Mouse (Mus musculus) heart, embryonic 10.5 days (tissue): ENCODE data around the gene Scnn1b. TPM values are rescaled to one million over a fixed set of nuclear protein-coding genes. Genes with fewer than 3 reads are reported as not detected.

Experiments used
- DNase-seq: peaks from one replicate; pipeline ENCODE4 v3.0.0-alpha.2; 2017; ENCODE audit warnings: low spot score
- H3K27ac ChIP-seq: fragments of 300-500 bp; sonication (generic); 2 replicates; pipeline ENCODE4 v1.5.1; 2016; ENCODE audit warnings: mild to moderate bottlenecking
- H3K27me3 ChIP-seq: fragments of 300-500 bp; sonication (generic); 2 replicates; pipeline ENCODE4 v1.6.1; 2016; ENCODE audit warnings: mild to moderate bottlenecking; ENCODE audit not compliant: poor library complexity, insufficient read depth, severe bottlenecking
- H3K36me3 ChIP-seq: fragments of 300-500 bp; sonication (generic); 2 replicates; pipeline ENCODE4 v1.6.1; 2016; ENCODE audit warnings: mild to moderate bottlenecking, moderate library complexity
- H3K4me1 ChIP-seq: fragments of 300-500 bp; sonication (generic); 2 replicates; pipeline ENCODE4 v1.6.1; 2016; ENCODE audit warnings: mild to moderate bottlenecking
- H3K4me3 ChIP-seq: fragments of 300-500 bp; sonication (generic); 2 replicates; pipeline ENCODE4 v1.5.1; 2016; ENCODE audit warnings: mild to moderate bottlenecking, moderate library complexity
- H3K9me3 ChIP-seq: fragments of 300-500 bp; sonication (generic); 2 replicates; pipeline ENCODE4 v1.6.1; 2016; ENCODE audit warnings: mild to moderate bottlenecking, moderate library complexity
- WGBS: fragments of 180-500 bp; shearing (Covaris S2); methylation state at CpG from one replicate; pipeline ENCODE4 v1.1.7; 2016; 5-methylcytosine and 5-hydroxymethylcytosine counted together
- polyA plus RNA-seq: library from polyadenylated mRNA; unstranded; fragments of >200 nt; fragmentation: Nextera tagmentation; extraction: Ambion mirVana; gene quantifications from 2 replicates; pipeline ENCODE4 v1.2.1, GENCODE M21; 2016

Scnn1b gene
- polyA plus RNA-seq, 1 experiment from 2014 or later, result 0.30 TPM

- DNase-seq, result no peak
- Histone ChIP-seq H3K27ac (no peak overlapping the region), H3K9me3 (no peaks in the 10 kb centered on the region), H3K4me1 (peaks cover 1% of the 10 kb centered on the region; the same call in 1 of the 2 replicates), H3K27me3 (no peaks in the 10 kb centered on the region), H3K36me3 (peaks cover 27% of the 10 kb centered on the region), H3K4me3 (no peak overlapping the region)
- 89% methylated on average over 11 of the region's 11 CpGs for WGBS
Observed at GRCm38 (mm10) chr7:121954891-121955669, 90.2 kb downstream of the Scnn1b start.

GRCm38 (mm10) chr7:121955802-121956201 is 91.0 kb downstream of the Scnn1b start:
- no peak for DNase-seq
- 83% methylated on average over 12 of the region's 12 CpGs for WGBS

GRCm38 (mm10) chr7:121961913-121962570 is 97.2 kb downstream of the Scnn1b start:
- 88% methylated on average over 7 of the region's 7 CpGs for WGBS
- DNase-seq, result no peak
- H3K4me3 ChIP-seq, result no peak overlapping the region
- H3K36me3 ChIP-seq, result peaks cover 14% of the 10 kb centered on the region
- no peak overlapping the region for H3K27ac ChIP-seq
- H3K9me3 ChIP-seq, result no peaks in the 10 kb centered on the region
- H3K4me1 ChIP-seq, result peaks cover 6% of the 10 kb centered on the region; the same call in 1 of the 2 replicates
- H3K27me3 ChIP-seq, result no peaks in the 10 kb centered on the region

More at GRCm38 (mm10) chr7:121955802-121956201, 91.0 kb downstream of the Scnn1b start:
- Histone ChIP-seq H3K4me1 (no peaks in the 10 kb centered on the region; the same call in 1 of the 2 replicates), H3K36me3 (peaks cover 20% of the 10 kb centered on the region), H3K27ac (no peak overlapping the region; the same call in 1 of the 2 replicates), H3K27me3 (no peaks in the 10 kb centered on the region), H3K9me3 (no peaks in the 10 kb centered on the region), H3K4me3 (no peak overlapping the region)

- Histone ChIP-seq H3K4me1 (peaks cover 6% of the 10 kb centered on the region; the same call in 1 of the 2 replicates), H3K4me3 (no peak overlapping the region), H3K36me3 (peaks cover 14% of the 10 kb centered on the region), H3K27me3 (no peaks in the 10 kb centered on the region), H3K27ac (no peak overlapping the region), H3K9me3 (no peaks in the 10 kb centered on the region)
- WGBS, result 85% methylated on average over 3 of the region's 3 CpGs
- no peak for DNase-seq
Observed at GRCm38 (mm10) chr7:121962571-121962959, 97.7 kb downstream of the Scnn1b start.

GRCm38 (mm10) chr7:121963883-121964398 is 99.1 kb downstream of the Scnn1b start:
- peaks cover 15% of the 10 kb centered on the region for H3K36me3 ChIP-seq
- no peak for DNase-seq
- H3K27ac ChIP-seq, result no peak overlapping the region
- no peaks in the 10 kb centered on the region for H3K27me3 ChIP-seq
- H3K4me1 ChIP-seq, result peaks cover 11% of the 10 kb centered on the region
- H3K9me3 ChIP-seq, result no peaks in the 10 kb centered on the region
- 66% methylated on average over 6 of the region's 6 CpGs for whole genome bisulfite sequencing
- H3K4me3 ChIP-seq, result no peak overlapping the region

GRCm38 (mm10) chr7:121966169-121966568 is 101.3 kb downstream of the Scnn1b start:
- no peak for DNase-seq
- Histone ChIP-seq H3K9me3 (no peaks in the 10 kb centered on the region), H3K27ac (no peak overlapping the region), H3K4me3 (no peak overlapping the region), H3K4me1 (peaks cover 11% of the 10 kb centered on the region), H3K36me3 (peaks cover 32% of the 10 kb centered on the region), H3K27me3 (no peaks in the 10 kb centered on the region)
- 80% methylated on average over 7 of the region's 7 CpGs for WGBS

Other genes starting within 250 kb of the Scnn1b start
- gene Usp31, start 157.8 kb upstream of the Scnn1b start, polyA plus RNA-seq, result 1.6 and 2.3 TPM in 2 replicates
- gene Scnn1g, start 130.6 kb upstream of the Scnn1b start, polyA plus RNA-seq, result 0.35 TPM in 1 of 2 replicates, not detected in the other
- gene Cog7, start 116.7 kb downstream of the Scnn1b start, polyA plus RNA-seq, result 20.0 and 22.4 TPM in 2 replicates
- gene Gga2, start 156.2 kb downstream of the Scnn1b start, polyA plus RNA-seq, result 93.6 and 114 TPM in 2 replicates
- 60.3 and 81.0 TPM in 2 replicates for gene Ubfd1, start 202.1 kb downstream of the Scnn1b start, polyA plus RNA-seq
- gene Ears2, start 202.2 kb downstream of the Scnn1b start, polyA plus RNA-seq, result 21.5 and 29.1 TPM in 2 replicates
- gene Ndufab1, start 236.8 kb downstream of the Scnn1b start, polyA plus RNA-seq, result 1,058 and 1,342 TPM in 2 replicates